Mouse (Mus musculus) MEL-GATA-1-ER (cell line): ENCODE data around the gene Ptprd.

Source experiments
- DNase-seq: peaks from one replicate; pipeline ENCODE4 v3.0.0-alpha.2; 2012; ENCODE audit warnings: low read depth; ENCODE audit errors: extremely low read depth

Ptprd gene

GRCm38 (mm10) chr4:78211529-78212494, at the start of gene Ptprd:
Ptprd (minus strand) TSS chr4:78211961.
- DNase-seq = no peak

DNA sequence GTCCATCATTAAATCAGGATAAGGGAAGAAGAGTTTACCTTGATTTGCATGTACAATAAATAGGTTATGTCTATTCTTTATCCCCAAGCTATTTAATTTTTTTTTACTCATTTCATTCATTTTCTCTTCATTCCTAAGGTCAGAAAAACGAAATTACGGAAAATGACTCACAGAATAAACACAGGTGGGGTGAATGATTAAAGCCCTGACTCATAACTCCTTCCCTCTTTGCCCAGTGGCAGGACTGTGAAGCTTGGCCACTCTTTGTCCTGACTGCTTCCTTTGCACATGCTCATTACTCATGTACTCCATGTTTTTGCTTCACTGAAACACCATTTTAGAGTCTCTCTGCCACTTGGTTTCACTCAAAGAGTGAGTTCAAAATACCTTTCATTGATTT, 24.1 kb upstream of the Ptprd start:
- no peak for DNase-seq

DNA sequence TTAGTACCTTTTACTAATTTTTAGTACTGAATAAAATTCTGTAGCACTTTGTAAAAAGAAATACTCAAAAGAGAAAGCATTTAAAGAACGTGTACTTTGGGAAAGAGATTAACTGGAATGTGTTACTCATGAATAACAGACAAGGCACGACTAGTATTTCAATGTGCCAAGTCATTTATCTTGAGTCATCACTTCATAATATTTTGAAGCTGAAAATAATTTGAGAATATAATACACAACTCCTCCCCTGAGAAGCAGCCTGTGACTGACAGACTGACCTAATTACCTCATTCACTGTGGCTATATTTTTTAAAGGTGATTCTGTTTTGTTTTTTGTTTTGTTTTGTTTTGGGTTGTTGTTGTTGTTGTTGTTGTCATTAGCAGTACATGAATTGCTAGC, 23.6 kb upstream of the Ptprd start:
- DNase-seq = no peak

DNA sequence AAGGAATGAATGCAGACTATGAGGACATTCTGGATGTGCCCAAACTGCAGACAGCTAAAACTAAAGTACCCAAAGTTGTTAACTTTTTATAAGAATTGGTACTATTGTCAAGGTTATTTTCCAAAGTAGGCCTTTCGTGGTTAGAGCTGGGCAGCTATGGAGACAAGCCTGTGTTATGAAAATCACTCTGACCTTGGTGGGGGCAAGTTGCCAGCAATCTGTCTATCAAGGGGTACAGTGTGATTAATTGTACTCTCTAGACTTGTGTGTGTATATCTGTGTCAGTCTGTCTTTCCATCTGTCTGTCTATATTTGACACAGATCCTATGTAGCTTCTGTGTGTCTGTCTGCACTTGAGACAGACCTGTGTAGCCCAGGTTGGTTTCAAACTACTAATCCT, 22.9 kb upstream of the Ptprd start:
- no peak for DNase-seq

DNA sequence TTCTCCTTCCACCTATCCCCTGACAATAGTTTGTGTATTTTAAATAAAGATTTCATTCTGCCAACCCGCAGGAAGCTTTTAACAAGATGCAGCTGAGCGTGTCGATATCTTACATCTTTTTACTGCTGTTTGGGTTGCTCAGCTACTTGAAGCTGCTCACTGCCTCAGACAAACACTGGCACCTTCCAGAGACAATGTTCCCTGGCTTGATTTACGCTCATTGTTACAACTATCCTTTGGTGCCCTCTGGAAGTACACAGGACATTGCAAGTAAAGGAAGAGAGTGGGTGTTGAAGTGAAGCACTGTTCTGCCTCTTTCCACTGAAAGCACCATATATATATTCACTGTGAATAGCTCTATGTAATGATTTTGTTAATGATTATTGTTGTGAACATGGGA, 2.2 kb upstream of the Ptprd start:
- no peak for DNase-seq

- no peak for DNase-seq
Observed at GRCm38 (mm10) chr4:78212941-78213340, 1.2 kb upstream of the Ptprd start.

DNA sequence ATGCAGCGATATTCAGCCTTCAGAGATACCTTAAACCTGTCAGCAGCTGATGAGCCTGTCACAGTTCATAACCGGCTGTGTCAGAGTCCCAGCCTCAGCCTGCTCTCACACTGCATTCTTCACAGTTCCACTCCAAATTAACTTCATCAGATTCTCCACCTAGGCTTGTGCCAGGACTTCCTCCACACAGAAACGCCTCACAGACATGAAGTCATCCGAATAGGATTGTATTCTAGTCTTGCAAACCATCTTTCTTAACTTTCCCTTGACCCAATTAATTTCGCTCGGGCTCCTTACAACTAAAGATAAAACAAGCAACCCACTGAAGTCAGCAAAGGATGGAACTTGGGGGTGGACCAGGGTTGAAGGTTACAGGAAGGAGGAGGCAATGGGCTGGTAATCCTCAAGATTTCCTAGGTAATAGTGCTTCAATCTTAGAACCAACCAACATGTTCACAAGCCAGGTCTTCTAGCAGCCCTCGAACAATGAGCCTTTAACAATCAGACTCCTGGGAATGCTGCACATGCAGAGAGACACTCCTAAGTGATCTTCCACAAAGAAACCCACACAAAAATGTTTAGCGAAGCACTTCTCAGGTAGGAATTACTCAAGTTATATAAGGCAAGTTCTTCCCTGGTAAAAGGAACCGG, 758 bp downstream of the Ptprd start:
- DNase-seq = no peak

DNA sequence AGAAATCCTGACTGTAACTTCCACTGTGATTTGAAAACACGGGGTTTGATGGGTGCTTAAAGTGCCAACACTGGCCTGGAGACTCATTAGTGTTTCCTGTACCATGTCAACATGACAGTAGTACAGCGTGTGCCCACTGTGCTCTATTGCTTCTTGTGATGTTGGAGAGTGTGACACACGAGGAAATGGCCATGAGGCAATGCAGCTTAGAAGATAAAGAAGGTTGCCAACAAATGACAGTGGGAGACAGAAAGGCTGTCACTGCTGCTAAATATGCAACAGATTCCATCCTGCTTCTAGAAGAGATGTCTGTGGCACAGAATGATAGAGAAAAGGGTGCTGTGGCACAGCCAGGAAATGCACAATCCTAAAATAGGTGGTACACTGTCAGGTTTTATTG, 6.7 kb downstream of the Ptprd start:
- DNase-seq = no peak

DNA sequence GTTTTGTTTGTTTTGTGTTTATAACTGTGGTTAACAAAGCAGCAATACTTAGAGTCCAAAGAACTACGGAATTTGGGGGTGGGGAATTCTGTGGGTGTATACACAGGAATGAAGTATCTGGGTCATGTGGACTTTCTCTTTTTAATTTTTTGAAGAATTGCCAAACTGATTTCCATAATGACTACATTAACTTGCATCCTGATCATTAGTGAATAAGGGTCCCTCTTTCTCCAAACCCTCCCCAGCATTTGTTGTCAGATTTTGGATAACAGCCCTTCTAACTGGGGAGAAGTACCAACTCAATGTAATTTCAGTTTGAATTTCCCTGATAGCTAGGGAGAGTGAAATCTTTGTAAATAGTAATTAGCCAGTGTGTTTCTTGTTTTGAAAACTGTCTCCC, 43.3 kb downstream of the Ptprd start:
- DNase-seq = no peak

GRCm38 (mm10) chr4:78160451-78160850, 51.3 kb downstream of the Ptprd start:
- DNase-seq = no peak

- DNase-seq = no peak
Observed at GRCm38 (mm10) chr4:78150561-78150960, 61.2 kb downstream of the Ptprd start.

DNA sequence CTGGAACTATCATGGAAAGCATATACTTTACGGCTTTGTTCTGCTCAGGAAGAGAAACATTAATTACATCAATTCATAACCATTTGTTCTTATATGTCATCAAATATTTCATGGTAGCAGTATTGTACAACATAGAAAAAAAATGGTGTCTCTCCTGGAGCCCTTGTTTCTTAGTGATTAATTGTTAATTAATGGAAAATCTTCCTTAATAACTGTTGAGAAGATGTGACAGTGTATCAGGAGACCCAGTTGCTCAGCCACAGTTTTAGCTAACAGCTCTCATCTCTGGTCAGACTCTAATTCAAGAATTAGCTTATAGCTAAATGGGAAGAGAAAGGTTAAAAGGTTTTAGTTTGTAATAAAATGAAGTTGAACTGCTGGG, 69.0 kb downstream of the Ptprd start:
- DNase-seq = no peak

DNA sequence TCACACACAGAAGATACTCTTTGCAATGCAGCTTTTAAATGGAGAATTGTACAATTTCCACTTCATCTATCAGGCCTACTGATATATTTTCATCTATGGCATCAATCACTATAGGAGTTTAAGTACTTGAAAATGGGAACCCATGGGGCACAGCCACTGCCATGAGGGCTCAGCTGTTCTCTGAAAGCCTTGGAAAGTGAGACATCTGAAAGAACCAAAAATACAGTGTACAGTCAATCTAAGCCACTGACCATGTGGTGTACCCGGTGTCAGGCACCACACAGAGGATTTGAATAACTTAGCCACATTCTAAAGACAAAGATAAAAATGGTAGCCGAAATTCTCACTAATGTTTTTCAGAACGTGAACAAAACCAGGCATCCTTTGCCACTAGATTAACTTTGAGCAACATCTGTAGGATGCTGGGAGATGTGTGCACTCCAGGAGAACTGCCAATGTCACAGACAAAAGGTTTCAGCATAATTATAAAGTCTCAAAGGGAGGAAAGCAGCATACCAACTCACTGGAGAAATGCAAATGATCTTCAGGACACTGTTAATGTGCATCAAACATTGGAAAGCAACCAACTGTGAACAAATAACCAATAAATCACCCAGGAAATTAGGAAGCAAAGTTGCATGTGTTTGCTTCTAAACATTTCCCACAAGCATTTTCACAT, 69.5 kb downstream of the Ptprd start:
- no peak for DNase-seq

DNA sequence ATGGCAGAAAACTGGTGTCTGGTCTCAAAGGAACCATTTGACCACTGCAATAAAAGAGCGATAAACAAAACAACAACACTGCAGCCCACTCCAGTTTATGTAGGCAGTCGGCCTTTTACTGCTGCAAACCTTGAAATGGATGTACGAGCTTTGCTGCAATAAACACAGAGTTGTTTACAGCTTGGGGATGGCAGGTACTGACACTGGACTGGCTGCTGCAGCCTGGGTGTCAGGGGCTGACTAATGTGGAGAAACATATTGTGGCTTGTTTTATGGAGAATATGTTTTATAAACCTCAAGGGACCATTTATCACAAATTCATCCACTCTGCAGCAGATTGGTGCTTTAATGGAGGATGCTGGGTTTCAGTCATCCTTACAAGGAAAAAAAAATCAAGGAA, 100.9 kb downstream of the Ptprd start:
- no peak for DNase-seq

GRCm38 (mm10) chr4:78097526-78097925, 114.2 kb downstream of the Ptprd start:
- no peak for DNase-seq

DNA sequence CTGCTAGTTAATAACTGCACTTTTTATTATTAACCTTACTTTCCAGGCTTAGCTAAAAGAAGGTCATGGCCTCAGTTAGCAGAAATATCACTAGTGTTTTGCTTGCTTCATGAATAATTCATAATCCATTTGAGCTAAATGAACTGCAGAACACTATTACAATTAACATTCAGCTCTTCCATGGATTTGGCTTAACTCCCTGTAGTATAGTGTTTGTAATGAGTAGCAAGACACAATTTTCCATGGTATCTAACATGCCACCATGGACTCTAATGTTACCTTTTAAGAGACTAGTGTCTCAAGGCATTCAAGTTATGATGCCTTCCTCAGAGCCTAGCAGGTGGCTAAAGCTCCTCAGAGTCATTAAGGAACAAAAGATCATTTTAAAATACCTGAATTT, 129.0 kb downstream of the Ptprd start:
- no peak for DNase-seq

DNA sequence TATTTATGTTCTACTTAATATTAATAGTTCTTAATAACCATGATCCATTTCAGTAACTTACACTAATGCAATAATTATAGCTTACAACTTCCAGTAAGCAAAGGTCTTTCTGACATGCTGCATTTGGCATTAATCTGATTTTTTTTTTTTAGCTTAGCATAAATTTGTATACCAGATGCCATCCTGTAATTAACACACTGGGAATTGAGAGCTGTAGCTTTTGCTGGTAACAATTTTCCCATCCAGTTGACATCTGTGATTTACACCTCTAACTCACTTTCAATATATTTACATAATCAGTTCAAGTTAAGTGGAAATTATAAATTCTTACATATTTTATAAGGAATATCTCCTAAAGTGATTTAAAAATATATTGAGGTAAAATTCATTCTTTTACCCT, 134.3 kb downstream of the Ptprd start:
- DNase-seq = no peak

DNA sequence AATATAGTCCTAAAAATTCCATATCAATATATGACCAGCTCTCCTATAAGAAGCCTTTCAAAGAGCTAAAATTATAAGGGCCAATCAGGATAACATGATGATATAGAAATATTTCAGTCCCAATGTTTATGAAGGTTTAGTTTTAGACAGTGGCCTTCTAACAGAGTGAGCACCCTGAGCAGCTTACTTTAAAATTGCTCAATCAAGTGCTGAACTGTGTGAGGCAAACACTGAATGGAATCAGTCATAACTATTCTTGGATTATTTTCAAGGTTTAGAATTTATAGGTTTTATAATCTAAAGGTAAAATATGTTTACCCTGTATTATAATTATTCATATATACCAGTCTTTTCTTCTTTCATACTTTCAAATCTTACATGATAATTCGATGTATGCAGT, 134.7 kb downstream of the Ptprd start:
- DNase-seq = no peak

DNA sequence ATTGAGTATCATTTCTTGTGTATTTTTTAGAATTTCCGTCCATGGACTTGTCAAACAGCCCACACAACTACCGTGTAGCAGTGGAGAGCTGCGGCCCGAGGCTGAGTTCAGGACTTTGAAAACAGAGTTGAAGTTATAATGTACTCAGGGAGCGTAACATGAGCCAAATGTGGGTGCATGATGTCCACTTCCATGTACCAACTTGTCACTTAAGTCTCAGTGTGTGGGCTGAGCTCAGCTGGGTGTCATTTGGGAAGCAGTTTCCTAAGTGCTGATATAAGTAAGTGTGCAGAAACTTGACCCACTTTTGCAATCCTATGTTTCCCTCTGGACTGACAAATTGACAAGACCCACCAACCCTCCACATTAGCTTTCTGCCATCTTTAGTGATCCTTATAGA, 173.4 kb downstream of the Ptprd start:
- DNase-seq = no peak

GRCm38 (mm10) chr4:78002065-78002464, 209.7 kb downstream of the Ptprd start:
- no peak for DNase-seq

- DNase-seq = no peak
Observed at GRCm38 (mm10) chr4:77992709-77993108, 219.1 kb downstream of the Ptprd start.

DNA sequence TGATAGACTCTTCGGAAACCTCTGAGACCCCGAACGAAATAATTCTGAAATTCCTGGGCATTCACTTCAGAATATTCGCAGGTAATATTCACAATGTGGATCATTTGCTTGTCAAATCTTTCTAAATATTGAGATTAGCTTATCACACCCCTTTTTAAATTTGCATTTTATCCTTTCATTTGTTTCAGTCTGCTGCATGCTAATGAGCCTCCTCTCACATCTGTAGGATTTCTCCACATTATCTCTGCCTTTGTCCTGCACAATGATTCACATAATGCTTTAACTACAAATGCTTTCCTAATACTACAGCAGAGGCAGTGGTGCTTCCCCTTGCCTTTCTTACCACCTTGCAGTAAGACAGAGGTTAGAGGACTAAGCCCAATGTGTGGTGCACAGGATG, 229.7 kb downstream of the Ptprd start:
- no peak for DNase-seq
